Mouse (Mus musculus): ENCODE measurements around the gene Esrp2. TPM values are rescaled to one million over a fixed set of nuclear protein-coding genes. Genes with fewer than 3 reads are reported as not detected.

Esrp2 gene
- total RNA-seq, 2 experiments from 2014 or later, result not detected

DNA sequence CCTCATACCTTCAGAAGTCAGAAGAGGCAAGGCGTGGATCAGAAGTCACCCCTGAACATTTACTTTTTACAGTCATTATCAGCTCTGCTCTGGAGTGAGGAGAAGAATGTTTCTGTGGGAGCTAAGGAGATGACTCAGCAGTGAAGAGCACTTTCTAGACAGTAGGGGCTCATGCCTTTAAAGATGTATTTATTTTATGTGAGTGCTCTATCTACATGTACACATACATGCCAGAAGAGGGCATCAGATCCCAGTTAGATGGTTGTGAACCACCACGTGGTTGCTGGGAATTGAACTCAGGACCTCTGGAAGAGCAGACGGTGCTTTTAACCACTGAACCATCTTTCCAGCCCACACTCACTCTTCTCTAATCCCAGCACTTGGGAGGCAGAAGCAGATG lies 9.7 kb downstream of the Esrp2 start:
- no peak for DNase-seq (ENCODE audit: low spot score in 2 of 2)

GRCm38 (mm10) chr8:106126055-106126454 lies 10.7 kb downstream of the Esrp2 start:
- DNase-seq (ENCODE audit: low spot score in 2 of 2), result no peak

DNA sequence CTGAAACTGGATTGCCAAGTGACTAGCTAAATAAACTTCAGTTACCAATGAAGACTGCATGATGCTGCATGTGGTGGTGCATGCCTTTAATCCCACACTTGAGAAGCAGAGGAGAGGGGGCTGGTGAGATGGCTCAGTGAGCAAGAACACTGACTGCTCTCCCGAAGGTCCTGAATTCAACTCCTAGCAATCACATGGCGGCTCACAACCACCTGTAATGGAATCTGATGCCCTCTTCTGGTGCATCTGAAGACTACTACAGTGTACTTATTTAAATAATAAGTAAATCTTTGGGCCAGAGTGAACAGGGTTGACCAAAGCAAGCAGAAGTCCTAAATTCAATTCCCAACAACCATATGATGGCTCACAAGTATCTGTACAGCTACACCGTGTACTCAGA lies 13.3 kb downstream of the Esrp2 start:
- no peak for DNase-seq (ENCODE audit: low spot score in 2 of 2)

DNA sequence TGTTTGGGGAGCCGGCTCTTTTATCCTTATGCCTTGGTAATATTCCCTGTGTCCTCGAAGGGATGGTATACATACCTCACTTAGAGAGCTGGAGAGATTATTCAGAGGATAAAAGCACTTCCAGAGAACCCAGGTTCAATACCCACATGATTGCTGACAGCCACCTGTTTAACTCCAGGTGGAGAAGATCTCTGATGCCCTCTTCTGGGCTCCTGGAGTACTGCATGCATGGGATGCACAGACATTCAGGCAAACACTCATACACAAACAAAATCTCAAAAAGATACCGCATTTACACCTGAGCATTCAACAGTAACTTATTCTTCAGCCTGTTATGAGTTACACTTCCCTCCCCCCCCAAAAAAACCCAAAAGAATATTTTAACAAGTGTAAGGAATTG lies 20.9 kb downstream of the Esrp2 start:
- DNase-seq (ENCODE audit: low spot score in 2 of 2), result no peak

DNA sequence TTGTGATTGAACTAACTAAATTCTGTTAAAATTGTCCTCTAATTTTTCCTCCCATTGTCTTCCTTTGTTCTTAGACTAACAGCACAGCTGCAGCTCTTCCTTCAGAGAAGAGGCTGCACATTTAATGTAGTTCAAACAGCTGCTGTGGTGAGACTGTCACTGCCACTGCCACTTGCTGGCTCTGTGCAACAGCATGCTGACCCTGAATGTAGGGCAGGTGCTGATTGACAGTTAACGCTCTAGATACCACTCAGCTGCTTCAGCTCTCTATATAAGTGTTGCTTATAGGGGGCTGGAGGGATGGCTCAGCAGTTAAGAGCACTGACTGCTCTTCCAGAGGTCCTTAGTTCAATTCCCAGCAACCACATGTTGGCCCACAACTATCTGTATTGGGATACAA lies 24.3 kb downstream of the Esrp2 start:
- no peak for DNase-seq (ENCODE audit: low spot score in 2 of 2)

DNA sequence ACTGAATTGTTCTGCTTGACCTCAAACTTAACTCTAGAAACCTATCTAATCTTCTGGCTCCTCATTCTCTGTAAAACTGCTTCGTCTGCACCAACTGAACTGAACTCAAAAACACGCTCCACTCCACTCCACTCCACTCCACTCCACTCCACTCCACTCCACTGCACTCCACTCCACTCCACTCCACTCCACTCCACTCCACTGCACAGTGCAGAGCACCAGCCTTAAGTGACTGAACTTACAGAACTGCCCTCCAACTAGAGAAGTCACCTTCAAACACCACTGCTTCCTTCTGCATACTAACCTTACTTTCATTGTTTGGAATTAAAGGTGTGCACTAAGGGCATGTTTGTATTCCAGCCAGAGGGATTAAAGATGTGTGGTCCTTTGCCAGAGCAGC lies 24.7 kb downstream of the Esrp2 start:
- no peak for DNase-seq (ENCODE audit: low spot score in 2 of 2)

- peak in 1 of 2 experiments; percentile 9 for DNase-seq (ENCODE audit: low spot score in 2 of 2)
These were observed 28.0 kb downstream of the Esrp2 start for GRCm38 (mm10) chr8:106108729-106109128.

DNA sequence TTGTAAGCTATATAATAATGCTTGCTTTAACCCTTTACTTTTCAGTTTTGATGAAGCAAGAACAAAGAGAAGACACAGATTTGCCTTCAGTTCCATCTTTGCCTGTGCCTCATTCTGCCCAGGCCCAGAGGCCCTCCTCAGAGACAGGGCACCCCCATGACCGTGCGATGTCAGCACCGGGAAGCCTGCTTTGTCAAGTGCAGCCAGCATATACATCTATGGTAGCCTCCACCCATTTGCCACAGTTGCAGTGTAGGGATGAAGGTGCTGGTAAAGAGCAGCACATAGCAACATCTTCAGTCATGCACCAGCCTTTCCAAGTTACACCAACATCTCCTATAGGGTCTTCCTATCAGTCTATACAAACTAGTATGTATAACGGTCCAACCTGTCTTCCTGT lies 28.7 kb downstream of the Esrp2 start:
- no peak for DNase-seq (ENCODE audit: low spot score in 2 of 2)

DNA sequence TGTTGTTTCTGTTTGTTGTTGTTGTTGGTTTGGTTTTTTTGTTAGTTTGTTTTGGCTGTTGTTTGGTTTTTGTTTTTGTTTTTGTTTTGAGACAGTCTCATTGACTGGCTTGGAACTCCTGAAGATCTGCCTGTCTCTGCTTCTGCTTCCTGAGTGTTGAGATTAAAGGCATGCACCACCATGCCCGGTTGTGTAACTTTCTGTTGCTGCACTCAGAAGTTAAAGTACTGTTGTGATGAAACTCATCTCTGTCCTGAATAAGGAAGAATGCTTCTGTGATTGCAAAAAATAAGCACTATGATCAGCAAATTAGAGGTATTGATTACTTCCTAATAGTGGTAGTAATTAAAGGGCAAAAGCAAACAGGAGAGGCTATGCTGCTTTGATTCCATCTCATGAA lies 30.6 kb downstream of the Esrp2 start:
- DNase-seq (ENCODE audit: low spot score in 2 of 2), result no peak

DNA sequence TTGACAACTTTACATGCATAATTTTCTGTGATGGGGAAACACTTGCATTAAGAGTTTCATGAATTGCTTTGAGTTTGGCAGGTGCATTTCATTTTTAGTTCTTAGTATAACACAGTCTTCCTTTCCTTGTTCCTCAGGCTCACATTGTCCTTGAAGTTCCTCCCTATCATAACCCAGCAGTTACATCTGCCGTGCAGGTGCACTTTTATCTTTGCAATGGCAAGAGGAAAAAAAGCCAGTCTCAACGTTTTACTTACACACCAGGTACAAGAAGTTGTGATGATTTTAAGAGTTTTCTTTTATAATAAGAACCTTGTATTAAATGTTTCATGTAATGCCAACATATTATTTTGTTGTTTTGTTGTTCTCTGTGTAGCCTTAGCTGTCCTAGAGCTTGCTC lies 32.9 kb downstream of the Esrp2 start:
- no peak for DNase-seq (ENCODE audit: low spot score in 2 of 2)

DNA sequence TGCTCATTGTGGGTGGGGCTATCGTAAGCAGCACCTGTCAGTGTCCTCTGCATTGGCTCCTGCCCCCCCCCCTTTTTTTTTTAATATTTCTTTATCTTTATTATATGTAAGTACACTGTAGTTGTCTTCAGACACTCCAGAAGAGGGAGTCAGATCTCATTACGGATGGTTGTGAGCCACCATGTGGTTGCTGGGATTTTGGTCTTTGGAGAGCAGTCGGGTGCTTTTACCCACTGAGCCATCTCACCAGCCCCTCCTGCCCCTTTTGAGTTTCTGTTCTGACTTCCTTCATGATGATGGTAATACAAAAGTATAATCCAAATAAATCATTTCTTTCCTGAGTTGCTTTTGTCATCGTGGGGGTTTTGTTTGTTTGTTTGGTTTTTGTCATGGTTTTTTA lies 34.5 kb downstream of the Esrp2 start:
- DNase-seq (ENCODE audit: low spot score in 2 of 2), result no peak

Other genes with a start within 250 kb of the Esrp2 start
- 1 to 10 TPM; 3.6 to 4.1 TPM for gene Nrn1l, start 243.4 kb downstream of the Esrp2 start, total RNA-seq (2021)
- gene Pskh1, start 236.5 kb downstream of the Esrp2 start, total RNA-seq (2021), result 1 to 10 TPM; 6.6 to 7.6 TPM
- 1 to 10 TPM; 1.9 to 2.4 TPM for gene Ctrl, start 203.1 kb downstream of the Esrp2 start, total RNA-seq (2021)
- 10 to 100 TPM; 92.9 to 93.3 TPM for gene Psmb10, start 198.5 kb downstream of the Esrp2 start, total RNA-seq (2021)
- gene Lcat, start 193.6 kb downstream of the Esrp2 start, total RNA-seq (2021), result 10 to 100 TPM; 22.8 to 26.4 TPM
- gene Slc12a4, start 170.9 kb downstream of the Esrp2 start, total RNA-seq (2021), result 10 to 100 TPM; 17.3 to 19.2 TPM
- not detected for gene Dpep3, start 157.5 kb downstream of the Esrp2 start, total RNA-seq (2021)
- 10 to 100 TPM; 18.9 to 19.2 TPM for gene Dus2, start 145.6 kb downstream of the Esrp2 start, total RNA-seq (2021)
- not detected for gene Dpep2nb, start 131.0 kb downstream of the Esrp2 start, total RNA-seq (2021)
- gene Ddx28, start 125.1 kb downstream of the Esrp2 start, total RNA-seq (2021), result 10 to 100 TPM; 14.5 to 17.2 TPM
- gene Nfatc3, start 78.1 kb downstream of the Esrp2 start, total RNA-seq (2021), result 10 to 100 TPM; 10.5 to 12.4 TPM
- gene Pla2g15, start 13.4 kb upstream of the Esrp2 start, total RNA-seq (2021), result 10 to 100 TPM; 25.8 to 28.3 TPM
- 10 to 100 TPM; 21.0 to 24.4 TPM for gene Slc7a6, start 31.9 kb upstream of the Esrp2 start, total RNA-seq (2021)
- gene Slc7a6os, start 74.0 kb upstream of the Esrp2 start, total RNA-seq (2021), result 10 to 100 TPM; 26.2 to 27.0 TPM
- 10 to 100 TPM; 34.2 to 40.0 TPM for gene Prmt7, start 74.0 kb upstream of the Esrp2 start, total RNA-seq (2021)
- 10 to 100 TPM; 51.2 to 59.3 TPM for gene Smpd3, start 201.0 kb upstream of the Esrp2 start, total RNA-seq (2021)